Mouse (Mus musculus) cortical plate, adult 2 months (tissue): Measurements from ENCODE around the gene Gadd45g. TPM values are rescaled to one million over a fixed set of nuclear protein-coding genes. Genes with fewer than 3 reads are reported as not detected.

Experiments used
- H3K27ac ChIP-seq: fragments of 200-500 bp; 2 replicates; pipeline ENCODE4 v1.5.1; 2012; ENCODE audit warnings: low read length, control low read depth, inconsistent platforms; ENCODE audit not compliant: insufficient read depth
- H3K4me1 ChIP-seq: fragments of 200-500 bp; 2 replicates; pipeline ENCODE4 v1.6.1; 2011; ENCODE audit warnings: low read length; ENCODE audit not compliant: control insufficient read depth, insufficient read depth
- H3K4me3 ChIP-seq: fragments of 200-500 bp; 2 replicates; pipeline ENCODE4 v1.5.1; 2011; ENCODE audit warnings: mild to moderate bottlenecking, low read length, control low read depth; ENCODE audit not compliant: insufficient read depth
- CTCF ChIP-seq: fragments of 200-500 bp; IDR thresholded peaks from 2 replicates; pipeline ENCODE4 v1.5.1; 2011; ENCODE audit warnings: mild to moderate bottlenecking, control low read depth, low read length; ENCODE audit not compliant: insufficient read depth; ENCODE audit errors: extremely low read depth
- POLR2A ChIP-seq: fragments of 200-500 bp; IDR thresholded peaks from 2 replicates; pipeline ENCODE4 v1.6.1; 2011; ENCODE audit warnings: mild to moderate bottlenecking, low read length, control low read depth; ENCODE audit not compliant: insufficient read depth; ENCODE audit errors: extremely low read depth
- polyA plus RNA-seq: library from polyadenylated mRNA; depleted of rRNA; stranded (reverse); fragments of >200 nt; gene quantifications from 2 replicates; pipeline ENCODE4 v1.2.3, GENCODE M21; 2012

Gene Gadd45g
- polyA plus RNA-seq, 1 experiment: 41.9 TPM

DNA sequence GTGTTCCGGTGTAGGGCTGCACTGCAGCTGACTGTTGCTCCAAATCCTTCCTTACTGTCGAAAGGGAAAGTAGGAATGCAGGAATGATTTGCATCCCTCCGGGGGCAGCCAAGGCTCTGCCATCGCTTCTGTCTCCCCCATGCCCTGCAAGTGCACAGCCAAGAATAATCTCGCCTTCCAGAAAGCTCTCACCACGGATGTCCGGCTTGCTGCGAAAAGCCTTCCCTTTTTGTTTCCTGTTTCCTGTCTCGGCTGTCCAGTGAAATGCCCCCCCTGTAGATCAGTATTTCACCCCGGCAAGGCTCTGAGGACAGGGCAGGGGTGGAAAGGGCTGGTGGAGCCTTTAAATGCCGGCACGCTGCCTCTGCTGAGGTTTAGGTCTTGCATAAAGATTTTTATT, 3.7 kb upstream of the Gadd45g start:
- Histone ChIP-seq H3K4me1 (0 out of 2 replicates have a peak, but pooled peaks cover 2% of the 10 kb centered on the region), H3K4me3 (no peak overlapping the region), H3K27ac (no peak overlapping the region)
- no peak for TF ChIP-seq POLR2A
- no peak for TF ChIP-seq CTCF

- H3K4me1 ChIP-seq: 0 out of 2 replicates have a peak, but pooled peaks cover 2% of the 10 kb centered on the region
- H3K27ac ChIP-seq: no peak overlapping the region
- H3K4me3 ChIP-seq: no peak overlapping the region
- TF ChIP-seq POLR2A (no peak), CTCF (no peak)
Measured at GRCm38 (mm10) chr13:51843298-51843697, 3.2 kb upstream of the Gadd45g start.

GRCm38 (mm10) chr13:51844118-51844517, 2.4 kb upstream of the Gadd45g start:
- no peak for TF ChIP-seq POLR2A
- TF ChIP-seq CTCF: no peak
- Histone ChIP-seq H3K4me3 (no peak overlapping the region), H3K4me1 (0 out of 2 replicates have a peak, but pooled peaks cover 2% of the 10 kb centered on the region), H3K27ac (no peak overlapping the region)

GRCm38 (mm10) chr13:51844661-51845060, 1.8 kb upstream of the Gadd45g start:
- TF ChIP-seq POLR2A (no peak), CTCF (peak; percentile 69)
- Histone ChIP-seq H3K4me3 (no peak overlapping the region), H3K27ac (no peak overlapping the region), H3K4me1 (0 out of 2 replicates have a peak, but pooled peaks cover 2% of the 10 kb centered on the region)

DNA sequence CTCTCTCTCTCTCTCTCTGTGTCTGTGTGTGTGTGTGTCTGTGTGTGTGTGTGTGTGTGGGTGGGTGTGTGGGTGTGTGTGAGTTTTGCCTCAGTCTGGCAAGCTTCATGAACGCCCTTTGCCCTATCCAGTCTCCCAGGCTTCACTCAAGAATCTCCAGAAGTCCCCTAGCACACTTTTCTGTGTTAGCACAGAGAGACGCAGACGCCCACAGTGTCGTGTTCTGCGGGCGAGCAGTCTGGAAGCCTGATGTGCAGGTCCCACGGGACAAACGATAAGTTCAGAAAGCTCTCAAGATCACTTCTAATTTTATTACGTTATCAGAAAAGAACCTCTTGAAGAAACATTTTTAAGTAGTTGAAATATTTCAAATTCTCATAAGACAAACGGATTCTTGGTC, 1.4 kb upstream of the Gadd45g start:
- Histone ChIP-seq H3K27ac (no peak overlapping the region), H3K4me3 (peak overlapping the region; percentile 80; the same call in 1 of the 2 replicates), H3K4me1 (0 out of 2 replicates have a peak, but pooled peaks cover 2% of the 10 kb centered on the region)
- TF ChIP-seq POLR2A (no peak), CTCF (no peak)

DNA sequence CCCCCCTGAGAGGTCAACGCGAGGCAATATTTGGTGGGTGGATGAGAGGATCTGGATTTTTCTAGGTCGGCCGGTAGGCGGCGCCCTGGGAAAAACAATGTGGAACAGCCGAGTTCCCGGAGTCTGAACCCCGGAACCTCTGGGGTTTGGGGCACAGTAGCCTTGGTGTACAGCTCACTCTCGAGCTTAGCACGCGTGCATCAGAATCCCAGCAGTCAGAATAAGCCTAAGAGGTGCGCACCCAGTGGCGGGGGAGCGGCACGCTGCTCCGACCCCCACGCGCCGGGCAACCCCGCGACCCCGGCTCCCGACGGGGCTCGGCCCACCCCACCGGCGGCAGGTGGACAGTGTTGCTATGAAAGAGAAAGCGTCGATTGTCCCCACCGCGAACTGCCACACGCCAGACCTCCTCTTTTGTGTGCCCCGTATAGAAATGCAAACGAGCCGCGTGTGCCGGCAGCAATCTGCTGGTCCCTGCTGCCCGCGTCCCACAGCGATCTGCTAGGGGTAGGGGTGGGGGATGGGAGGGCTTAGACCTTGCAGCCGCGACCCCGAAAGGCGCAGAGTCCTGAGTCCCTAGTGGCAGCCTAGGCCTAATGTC, 787 bp upstream of the Gadd45g start:
- Histone ChIP-seq H3K4me3 (peak overlapping the region; percentile 80), H3K4me1 (0 out of 2 replicates have a peak, but pooled peaks cover 2% of the 10 kb centered on the region), H3K27ac (peak overlapping the region; percentile 16; the same call in 1 of the 2 replicates)
- TF ChIP-seq CTCF (peak; percentile 29; the same call in 1 of the 2 replicates), POLR2A (no peak)

DNA sequence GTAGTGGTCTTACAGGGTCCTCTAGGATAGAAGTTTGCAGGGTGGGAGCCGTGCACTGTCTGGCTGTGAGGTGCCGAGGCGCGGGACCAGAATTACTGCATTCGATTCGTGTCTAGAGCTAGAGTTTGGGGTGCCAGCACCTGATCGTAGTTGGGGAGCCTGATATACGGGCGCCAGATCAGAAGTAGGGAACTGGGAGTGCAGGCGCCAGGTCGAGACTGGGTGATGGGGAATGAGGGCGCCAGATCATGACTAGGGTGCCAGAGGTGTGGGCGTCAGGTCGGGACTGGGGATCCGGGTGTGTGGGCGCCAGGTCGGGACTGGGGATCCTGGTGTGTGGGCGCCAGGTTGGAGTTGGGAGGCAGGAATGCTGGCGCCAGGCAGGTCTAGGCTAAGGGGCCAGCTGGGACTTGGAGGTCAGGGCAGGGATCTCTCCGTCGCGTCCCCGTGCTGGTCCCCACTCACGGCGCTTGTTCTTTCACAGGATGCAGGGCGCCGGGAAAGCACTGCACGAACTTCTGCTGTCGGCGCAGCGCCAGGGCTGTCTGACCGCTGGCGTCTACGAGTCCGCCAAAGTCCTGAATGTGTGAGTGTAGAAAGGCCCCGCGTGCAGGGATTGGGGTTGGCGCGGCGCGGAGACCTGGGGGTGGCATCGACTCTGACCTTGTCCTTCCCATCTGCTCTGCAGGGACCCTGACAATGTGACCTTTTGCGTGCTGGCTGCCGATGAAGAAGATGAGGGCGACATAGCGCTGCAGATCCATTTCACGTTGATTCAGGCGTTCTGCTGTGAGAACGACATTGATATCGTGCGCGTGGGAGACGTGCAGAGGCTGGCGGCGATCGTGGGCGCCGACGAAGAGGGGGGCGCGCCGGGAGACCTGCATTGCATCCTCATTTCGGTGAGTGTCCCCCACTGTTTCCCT, 653 bp downstream of the Gadd45g start:
- Histone ChIP-seq H3K4me1 (0 out of 2 replicates have a peak, but pooled peaks cover 2% of the 10 kb centered on the region), H3K4me3 (peak overlapping the region; percentile 80), H3K27ac (peak overlapping the region; percentile 96)
- TF ChIP-seq CTCF (no peak), POLR2A (no peak)

DNA sequence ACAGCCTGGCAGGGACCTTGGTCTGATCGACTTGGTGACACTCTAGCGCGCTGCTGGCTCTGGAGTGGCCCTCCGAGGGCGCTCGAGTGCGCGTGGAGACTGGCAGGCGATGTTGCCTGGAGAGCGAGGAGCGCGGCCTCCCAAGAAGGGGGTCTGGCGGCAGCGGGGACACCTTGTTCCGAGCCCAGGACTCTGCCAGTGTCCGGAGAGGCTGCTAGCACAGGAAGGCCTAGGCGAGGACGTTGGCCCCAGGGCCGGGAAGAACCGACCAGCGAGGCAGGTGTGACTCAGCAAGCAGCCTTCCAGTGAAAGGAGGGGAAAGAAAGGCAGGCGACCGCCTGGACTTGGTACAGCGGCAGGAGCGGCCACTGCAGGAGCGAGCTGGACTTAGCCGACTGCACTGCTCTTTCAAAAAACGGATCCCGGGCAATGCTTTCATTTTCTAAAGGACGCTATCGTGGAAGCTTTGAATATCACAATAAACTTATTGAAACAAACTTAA, 1.6 kb downstream of the Gadd45g start:
- TF ChIP-seq CTCF (peak; percentile 26; the same call in 1 of the 2 replicates), POLR2A (no peak)
- H3K4me1 ChIP-seq: 0 out of 2 replicates have a peak, but pooled peaks cover 2% of the 10 kb centered on the region
- H3K4me3 ChIP-seq: peak overlapping the region; percentile 80
- peak overlapping the region; percentile 96 for H3K27ac ChIP-seq

DNA sequence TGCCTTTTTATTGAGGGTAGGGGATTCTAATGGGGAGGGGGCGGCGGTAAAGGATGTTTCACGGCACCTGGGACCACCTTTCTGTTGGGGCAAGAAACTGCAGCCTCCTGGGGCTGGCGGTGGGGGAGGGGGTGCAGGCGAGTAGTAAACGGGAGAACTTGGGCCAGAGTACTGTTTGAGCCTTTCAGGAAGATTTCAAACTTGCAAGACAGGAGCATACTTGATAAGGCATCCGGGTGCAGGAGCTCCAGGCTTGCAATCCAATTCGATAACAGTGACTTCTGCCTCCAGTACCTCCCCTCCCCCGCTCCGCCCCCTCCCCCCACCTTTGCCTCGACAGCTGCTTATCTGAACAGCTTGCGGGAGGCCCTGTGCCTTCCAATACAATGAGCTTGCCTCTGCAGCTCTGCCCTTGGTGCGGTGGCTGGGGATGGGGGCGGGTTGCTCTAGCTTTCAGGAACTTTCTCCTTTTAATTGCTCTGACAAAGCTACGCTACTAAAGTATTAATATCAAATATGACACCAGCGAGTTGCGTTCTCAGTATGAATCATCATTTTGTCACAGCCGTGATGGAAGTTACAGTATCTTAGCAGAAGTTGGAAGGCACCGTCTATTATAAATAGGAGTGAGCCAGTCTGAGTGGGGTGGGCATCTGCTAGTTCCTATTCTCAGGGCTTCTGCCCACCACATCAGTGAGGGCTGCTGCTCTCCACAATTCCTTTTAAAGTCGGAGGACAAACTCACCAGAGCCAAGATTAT, 2.2 kb downstream of the Gadd45g start:
- TF ChIP-seq CTCF (no peak), POLR2A (no peak)
- Histone ChIP-seq H3K4me3 (peak overlapping the region; percentile 80), H3K27ac (peak overlapping the region; percentile 96; the same call in 1 of the 2 replicates), H3K4me1 (0 out of 2 replicates have a peak, but pooled peaks cover 2% of the 10 kb centered on the region)
